Mouse (Mus musculus): Measurements from ENCODE around the gene Ascl2. TPM values are rescaled to one million over a fixed set of nuclear protein-coding genes. Genes with fewer than 3 reads are reported as not detected.

Gene Ascl2
- 0.74 and 0.89 TPM in 2 replicates for polyA plus RNA-seq (2012; rRNA removed)

DNA sequence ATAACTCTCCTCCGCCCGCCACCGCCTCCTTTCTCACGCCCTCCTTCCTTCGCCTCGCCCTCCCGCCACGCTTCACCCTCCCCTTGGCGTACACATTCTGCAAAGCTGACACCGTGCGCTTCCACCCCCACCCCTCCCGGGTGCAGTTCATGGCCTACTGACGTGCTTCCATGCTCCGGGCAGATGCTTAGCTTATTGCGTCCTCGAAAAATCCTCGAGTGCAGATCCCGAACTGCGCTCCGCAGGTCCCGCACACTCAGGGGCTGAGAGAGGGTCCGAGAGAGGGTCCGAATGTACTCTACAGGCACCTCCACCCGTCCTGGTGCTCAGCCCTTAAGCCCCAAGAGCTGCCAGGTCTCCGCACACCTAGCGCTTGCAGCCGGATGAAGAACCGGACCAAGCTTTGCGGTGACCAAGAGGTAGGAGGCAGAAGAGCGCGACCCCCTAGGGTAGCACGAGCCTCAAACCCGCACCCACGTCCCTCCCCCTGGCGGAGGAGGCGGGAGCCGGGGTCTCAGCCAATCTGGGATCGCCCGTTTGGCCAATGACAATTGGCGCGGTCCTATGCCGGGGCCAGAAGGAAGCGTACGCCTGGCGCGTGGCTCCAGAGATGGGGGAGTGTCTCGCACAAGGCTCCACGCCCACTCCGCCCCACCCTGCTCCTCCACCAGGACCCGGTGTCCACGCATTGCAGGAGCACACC lies at the start of gene Ascl2:
TSS of gene Ascl2 (minus strand) at position 456 of the 703 bp plus-strand sequence.
- H3K4me1 ChIP-seq (ENCODE audit: control insufficient read depth, insufficient read depth, low read length), result no peaks in the 10 kb centered on the region
- TF ChIP-seq POLR2A (IDR thresholded peaks at IDR 0.05; ENCODE audit: borderline replicate concordance, insufficient read depth, low read length) (no peak), CTCF (IDR thresholded peaks at IDR 0.05; ENCODE audit: borderline replicate concordance, insufficient read depth, low read depth, low read length) (no peak)
- under 1% methylated on average over 51 of the region's 51 CpGs for WGBS
- DNase-seq, result no peak
- no peak within 1 kb of the TSS for H3K27ac ChIP-seq (ENCODE audit: insufficient read depth, low read length)
- no peaks in the 10 kb centered on the region for H3K27me3 ChIP-seq (ENCODE audit: control insufficient read depth, insufficient read depth, low read length)
- H3K4me3 ChIP-seq (replicated peaks; ENCODE audit: insufficient read depth, low read depth, low read length), result no peak within 1 kb of the TSS

GRCm38 (mm10) chr7:143017181-143017580 lies 48.1 kb upstream of the Ascl2 start:
- TF ChIP-seq POLR2A (IDR thresholded peaks at IDR 0.05; ENCODE audit: borderline replicate concordance, insufficient read depth, low read length), result no peak
- TF ChIP-seq CTCF (IDR thresholded peaks at IDR 0.05; ENCODE audit: borderline replicate concordance, insufficient read depth, low read depth, low read length), result no peak
- 93% methylated on average over 4 of the region's 4 CpGs for WGBS
- H3K4me1 ChIP-seq (ENCODE audit: control insufficient read depth, insufficient read depth, low read length), result peaks cover 36% of the 10 kb centered on the region
- DNase-seq, result no peak
- no peak overlapping the region for H3K4me3 ChIP-seq (replicated peaks; ENCODE audit: insufficient read depth, low read depth, low read length)
- no peak overlapping the region for H3K27ac ChIP-seq (ENCODE audit: insufficient read depth, low read length)
- no peaks in the 10 kb centered on the region for H3K27me3 ChIP-seq (ENCODE audit: control insufficient read depth, insufficient read depth, low read length)

- no peaks in the 10 kb centered on the region for H3K27me3 ChIP-seq (ENCODE audit: control insufficient read depth, insufficient read depth, low read length)
- WGBS, result 61% methylated on average over 9 of the region's 9 CpGs
- H3K27ac ChIP-seq (ENCODE audit: insufficient read depth, low read length), result no peak overlapping the region
- DNase-seq, result no peak
- peaks cover 36% of the 10 kb centered on the region for H3K4me1 ChIP-seq (ENCODE audit: control insufficient read depth, insufficient read depth, low read length)
- no peak overlapping the region for H3K4me3 ChIP-seq (replicated peaks; ENCODE audit: insufficient read depth, low read depth, low read length)
- no peak for TF ChIP-seq POLR2A (IDR thresholded peaks at IDR 0.05; ENCODE audit: borderline replicate concordance, insufficient read depth, low read length)
- no peak for TF ChIP-seq CTCF (IDR thresholded peaks at IDR 0.05; ENCODE audit: borderline replicate concordance, insufficient read depth, low read depth, low read length)
These were observed 47.5 kb upstream of the Ascl2 start for GRCm38 (mm10) chr7:143016424-143017142.

DNA sequence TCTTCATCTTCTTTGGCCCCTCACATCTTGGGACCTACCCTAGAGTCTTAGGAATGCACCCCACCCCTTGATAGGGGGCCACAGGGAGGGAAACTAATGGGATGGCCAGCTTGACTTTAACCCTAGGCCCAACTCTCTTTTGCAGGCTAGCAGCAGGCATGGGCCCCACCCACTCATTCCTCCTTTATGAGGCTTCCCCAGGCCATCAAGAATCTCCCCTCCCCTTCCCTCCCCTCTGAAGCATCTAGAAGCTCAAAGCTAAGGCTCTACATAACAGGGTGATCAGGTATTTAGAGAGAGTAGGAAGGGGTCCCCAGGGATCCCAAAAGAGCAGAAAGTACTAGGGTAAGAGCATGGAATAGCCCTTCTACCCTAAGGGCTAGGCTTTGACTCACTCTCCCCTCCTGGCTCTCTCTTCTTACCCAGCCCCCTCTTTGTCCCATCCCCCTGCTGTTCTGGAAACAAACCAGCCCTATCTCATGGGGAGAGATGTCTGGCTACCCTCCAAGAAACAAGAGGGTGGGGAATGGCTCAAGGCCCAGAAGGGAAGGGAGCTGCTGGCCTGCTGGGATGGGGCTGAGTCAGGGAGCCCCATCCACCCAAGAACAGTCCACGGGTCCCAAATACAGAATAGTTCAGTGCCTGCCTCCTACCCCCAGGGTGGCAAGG lies 46.8 kb upstream of the Ascl2 start:
- peaks cover 36% of the 10 kb centered on the region for H3K4me1 ChIP-seq (ENCODE audit: control insufficient read depth, insufficient read depth, low read length)
- no peak overlapping the region for H3K4me3 ChIP-seq (replicated peaks; ENCODE audit: insufficient read depth, low read depth, low read length)
- H3K27ac ChIP-seq (ENCODE audit: insufficient read depth, low read length), result no peak overlapping the region
- peak in 1 of 2 experiments; percentile 30 for DNase-seq
- TF ChIP-seq CTCF (IDR thresholded peaks at IDR 0.05; ENCODE audit: borderline replicate concordance, insufficient read depth, low read depth, low read length) (no peak), POLR2A (IDR thresholded peaks at IDR 0.05; ENCODE audit: borderline replicate concordance, insufficient read depth, low read length) (no peak)
- WGBS, result 39% methylated on average over 1 of the region's 1 CpGs
- H3K27me3 ChIP-seq (ENCODE audit: control insufficient read depth, insufficient read depth, low read length), result no peaks in the 10 kb centered on the region

DNA sequence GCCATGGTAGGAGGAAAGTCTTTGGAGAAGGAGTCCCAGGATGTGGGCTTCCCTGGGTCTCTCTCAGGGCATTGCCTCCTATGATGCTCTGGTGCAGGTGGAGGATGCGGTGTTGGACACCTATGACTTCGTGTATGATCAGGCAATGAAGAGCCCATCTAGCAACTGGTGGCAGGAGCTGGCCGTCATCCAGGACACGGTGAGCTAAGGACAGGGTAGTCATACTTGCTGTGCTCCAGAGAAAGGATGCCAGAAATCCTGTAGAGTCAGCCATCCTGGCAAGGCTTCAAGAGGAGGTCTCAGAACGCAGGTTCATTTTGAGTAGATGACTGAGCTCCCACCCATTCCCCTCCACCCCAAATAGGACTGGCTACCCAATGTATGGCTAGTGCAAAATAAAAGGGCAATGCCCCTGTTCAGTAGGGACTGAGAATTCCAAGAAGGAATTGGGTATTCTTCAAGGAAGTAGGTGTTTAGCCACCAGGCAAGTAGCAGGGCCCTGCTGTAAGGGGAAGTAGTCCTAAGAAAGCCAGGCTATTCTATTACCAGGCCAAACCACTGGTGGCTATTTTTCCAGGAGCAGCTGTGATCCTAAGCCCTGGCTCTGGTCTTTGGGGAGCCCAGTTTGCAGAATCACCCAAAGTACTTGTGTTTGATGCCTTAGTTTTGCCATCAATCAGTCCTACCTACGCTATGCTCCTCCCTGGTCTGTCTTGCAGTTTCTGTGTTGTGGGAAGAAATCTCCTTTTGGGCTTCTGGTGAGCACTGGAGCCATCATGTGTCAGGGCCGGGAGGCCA lies 46.0 kb upstream of the Ascl2 start:
- TF ChIP-seq POLR2A (IDR thresholded peaks at IDR 0.05; ENCODE audit: borderline replicate concordance, insufficient read depth, low read length) (no peak), CTCF (IDR thresholded peaks at IDR 0.05; ENCODE audit: borderline replicate concordance, insufficient read depth, low read depth, low read length) (no peak)
- peak in 1 of 2 experiments; percentile 26 for DNase-seq
- Histone ChIP-seq H3K4me3 (replicated peaks; ENCODE audit: insufficient read depth, low read depth, low read length) (no peak overlapping the region), H3K27me3 (ENCODE audit: control insufficient read depth, insufficient read depth, low read length) (no peaks in the 10 kb centered on the region), H3K4me1 (ENCODE audit: control insufficient read depth, insufficient read depth, low read length) (peaks cover 36% of the 10 kb centered on the region), H3K27ac (ENCODE audit: insufficient read depth, low read length) (no peak overlapping the region)
- 58% methylated on average over 7 of the region's 7 CpGs for WGBS

DNA sequence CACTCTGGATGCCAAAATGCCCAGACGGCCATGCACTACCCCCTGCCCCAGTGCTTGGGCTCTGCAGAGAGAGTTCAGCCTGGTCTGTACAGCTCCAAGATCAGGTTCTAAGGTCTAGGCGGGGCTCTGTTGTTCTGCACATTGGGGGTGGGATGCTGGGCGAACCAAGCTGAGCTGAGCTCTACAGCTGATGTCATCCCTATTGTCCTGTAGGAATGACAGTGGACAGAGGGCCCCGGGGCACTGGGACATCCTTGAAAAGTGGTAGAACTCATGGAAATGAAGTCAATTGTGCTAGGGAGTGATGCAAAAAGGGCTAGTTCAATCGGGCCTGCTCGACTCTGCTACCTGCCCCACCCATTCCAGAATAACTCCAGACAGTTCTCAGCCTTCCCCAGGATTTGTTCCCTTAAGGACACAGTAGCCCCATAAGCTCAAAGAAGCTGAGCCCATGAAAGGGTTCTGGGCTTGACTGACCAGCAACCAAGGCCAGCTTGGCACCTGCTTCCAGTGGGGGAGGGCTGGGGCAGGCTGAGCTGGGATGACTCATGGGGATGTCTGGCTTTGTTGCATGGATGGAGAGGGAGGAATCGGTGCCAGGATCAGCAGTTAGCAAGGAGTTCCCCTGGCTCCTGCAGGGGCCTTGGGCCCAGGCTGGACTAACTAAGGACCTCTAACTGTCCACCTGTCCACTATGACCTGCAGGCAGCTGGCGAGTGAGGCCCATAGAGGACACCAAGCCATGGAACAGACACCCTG lies 44.5 kb upstream of the Ascl2 start:
- peak; percentile 79 to 92 for DNase-seq
- Histone ChIP-seq H3K27ac (ENCODE audit: insufficient read depth, low read length) (no peak overlapping the region), H3K4me3 (replicated peaks; ENCODE audit: insufficient read depth, low read depth, low read length) (no peak overlapping the region), H3K27me3 (ENCODE audit: control insufficient read depth, insufficient read depth, low read length) (no peaks in the 10 kb centered on the region), H3K4me1 (ENCODE audit: control insufficient read depth, insufficient read depth, low read length) (peaks cover 37% of the 10 kb centered on the region)
- TF ChIP-seq CTCF (IDR thresholded peaks at IDR 0.05; ENCODE audit: borderline replicate concordance, insufficient read depth, low read depth, low read length) (no peak), POLR2A (IDR thresholded peaks at IDR 0.05; ENCODE audit: borderline replicate concordance, insufficient read depth, low read length) (no peak)
- 39% methylated on average over 8 of the region's 8 CpGs for WGBS
